Comparison of ENCODE assay signal across 19 mouse cellular contexts in the genomic region with DNA sequence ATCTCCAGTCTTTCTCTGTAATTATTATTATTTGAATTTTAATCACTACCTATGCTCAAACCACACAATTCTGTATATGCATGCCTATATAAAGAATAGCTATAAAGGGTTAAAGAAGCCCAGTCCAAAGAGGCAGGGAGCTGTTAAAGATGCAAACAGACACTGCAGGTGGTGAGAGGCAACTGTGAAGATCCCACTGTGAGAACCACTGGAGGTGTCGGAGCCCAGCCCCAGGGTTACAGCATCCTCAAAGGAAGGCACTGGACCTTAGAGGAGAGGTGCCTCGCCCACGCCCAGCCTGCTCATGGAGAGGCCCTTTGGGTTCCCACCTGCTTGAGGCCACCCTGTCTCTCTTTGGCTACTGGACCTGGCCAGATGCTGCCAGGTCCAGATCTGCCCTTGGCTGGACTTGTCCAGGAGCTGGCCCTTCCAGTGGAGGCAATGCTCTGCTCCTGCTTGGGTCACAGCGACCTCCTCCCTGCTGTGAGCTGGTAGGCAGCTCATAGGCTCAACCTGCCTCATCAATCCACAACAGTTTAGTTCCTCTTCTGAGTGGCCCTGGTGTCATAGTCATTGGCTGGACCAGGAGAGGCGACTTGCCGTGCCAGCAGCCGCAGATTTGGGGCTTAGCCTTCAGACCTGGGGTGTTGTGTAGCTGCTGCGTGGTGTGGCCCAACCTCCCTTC. TPM values are rescaled to one million over a fixed set of nuclear protein-coding genes. Genes with fewer than 3 reads are reported as not detected.
DNase-seq lines count a peak whose midpoint lies in the region; ATAC-seq lines count a peak whose summit lies in the region.
"Had no signal": no experiment of that assay in that cellular context is flagged by ENCODE, and none has a peak within 500 bp of the region (broad histone marks: within the 10 kb centered on the region; RNA-seq: fewer than 3 reads in every experiment).

No protein-coding gene starts in this region.

- no peak for DNase-seq in kidney, postnatal 4 days
- DNase-seq in induced T-regulatory cell, adult 2 months (ENCODE audit: low read depth): peak; percentile 41
- no peak for DNase-seq in urinary bladder, postnatal 14 days (ENCODE audit: low spot score)
- DNase-seq in right cerebral cortex, adult 18-20 months: no peak
- DNase-seq in spleen, postnatal 10 days (ENCODE audit: low spot score in 2 of 2): no peak
- DNase-seq: adrenal gland, postnatal 25 days; cerebellum, adult 2 months; cerebellum, postnatal 10 days; gastrocnemius, postnatal 25 days; heart, adult 11 months; kidney, adult 11 months had no signal

- ATAC-seq in kidney, embryonic 15.5 days (replicated peaks; ENCODE audit: low FRiP score): no peak
- ATAC-seq: forebrain, embryonic 15.5 days; hindbrain, embryonic 16.5 days had no signal

- H3K9ac ChIP-seq in kidney, embryonic 15.5 days: no peak overlapping the region
- H3K9ac ChIP-seq: embryonic facial prominence, embryonic 12.5 days; forebrain, embryonic 15.5 days; heart, embryonic 12.5 days; hindbrain, embryonic 12.5 days had no signal

- H3K4me2 ChIP-seq in kidney, embryonic 15.5 days: no peak overlapping the region
- H3K4me2 ChIP-seq: embryonic facial prominence, embryonic 12.5 days; forebrain, embryonic 15.5 days; heart, embryonic 12.5 days; hindbrain, embryonic 12.5 days had no signal

- no peak overlapping the region for H3K4me3 ChIP-seq in kidney, embryonic 15.5 days (replicated peaks)
- no peak overlapping the region for H3K4me3 ChIP-seq in brown adipose tissue, adult 24 weeks (ENCODE audit: insufficient read depth, low read depth, low read length)
- H3K4me3 ChIP-seq: embryonic facial prominence, embryonic 12.5 days; forebrain, embryonic 15.5 days; heart, embryonic 12.5 days; hindbrain, embryonic 12.5 days had no signal

- no peaks in the 10 kb centered on the region for H3K36me3 ChIP-seq in kidney, embryonic 15.5 days
- H3K36me3 ChIP-seq: forebrain, embryonic 15.5 days; G1E; heart, embryonic 12.5 days; hindbrain, embryonic 12.5 days had no signal

- H3K27me3 ChIP-seq in kidney, embryonic 15.5 days: no peaks in the 10 kb centered on the region
- H3K27me3 ChIP-seq: embryonic facial prominence, embryonic 12.5 days; forebrain, embryonic 15.5 days; heart, embryonic 12.5 days; hindbrain, embryonic 12.5 days had no signal

- 73% methylated on average over 8 of the region's 8 CpGs for WGBS in kidney, embryonic 15.5 days

- H3K9me3 ChIP-seq in kidney, embryonic 15.5 days (replicated peaks): no peaks in the 10 kb centered on the region
- H3K9me3 ChIP-seq: embryonic facial prominence, embryonic 12.5 days; forebrain, embryonic 15.5 days; G1E; heart, embryonic 12.5 days; hindbrain, embryonic 12.5 days had no signal

- peaks cover 68% of the 10 kb centered on the region for H3K4me1 ChIP-seq in kidney, embryonic 15.5 days
- peaks cover 44% of the 10 kb centered on the region for H3K4me1 ChIP-seq in brown adipose tissue, adult 24 weeks (ENCODE audit: control insufficient read depth, insufficient read depth, insufficient read length, low read length)

- H3K27ac ChIP-seq in kidney, embryonic 15.5 days: 0 out of 2 replicates have a peak overlapping the region, but pooled peaks have one; percentile 25
- H3K27ac ChIP-seq in brown adipose tissue, adult 24 weeks (replicated peaks; ENCODE audit: low read depth, low read length): peak overlapping the region; percentile 41; the same call in 1 of the 2 replicates
- H3K27ac ChIP-seq: embryonic facial prominence, embryonic 12.5 days; forebrain, embryonic 15.5 days; hindbrain, embryonic 12.5 days had no signal

RNA-seq across cellular contexts. Expression of gene Sept9, which starts 45.7 kb away (rescaled TPM):
- 120 and 126 TPM in 2 replicates for polyA plus RNA-seq in kidney, embryonic 15.5 days (2015; fragmentation: Nextera tagmentation; extraction: Ambion mirVana)
- 65.5 and 118 TPM in 2 replicates for polyA plus RNA-seq in brown adipose tissue, adult 24 weeks (2012; ENCODE audit: insufficient read depth, insufficient read length, missing spikeins)
